In genomic region chr1:63998901-63999300, GRCm38 (mm10) we compare ENCODE assay signal across 15 mouse cellular contexts.
"Had no signal": no experiment of that assay in that cellular context is flagged by ENCODE, and none has a peak within 500 bp of the region (broad histone marks: within the 10 kb centered on the region; RNA-seq: fewer than 3 reads in every experiment).

No protein-coding gene starts in this region.

- H3K9me3 ChIP-seq: liver, embryonic 13.5 days; neural tube, embryonic 12.5 days; neural tube, embryonic 15.5 days had no signal

- H3K9ac ChIP-seq: liver, embryonic 13.5 days; neural tube, embryonic 12.5 days; neural tube, embryonic 15.5 days had no signal

- H3K27me3 ChIP-seq: liver, embryonic 13.5 days; neural tube, embryonic 12.5 days; neural tube, embryonic 15.5 days had no signal

- H3K36me3 ChIP-seq: liver, embryonic 13.5 days; neural tube, embryonic 12.5 days; neural tube, embryonic 15.5 days had no signal

- H3K4me2 ChIP-seq: liver, embryonic 13.5 days; midbrain, embryonic 11.5 days; neural tube, embryonic 12.5 days; neural tube, embryonic 15.5 days had no signal

- DNase-seq: kidney, postnatal 14 days; kidney, postnatal 4 days; liver, embryonic 13.5 days; lung, adult 2 months; midbrain, embryonic 14.5 days; right cerebral cortex, adult 18-20 months; right cerebral cortex, postnatal 14 days; right cerebral cortex, postnatal 4 days; thymus, adult 2 months; thymus, postnatal 4 days had no signal

- H3K27ac ChIP-seq: left cerebral cortex, adult 2 months; liver, embryonic 13.5 days; neural tube, embryonic 12.5 days; neural tube, embryonic 15.5 days; stomach, postnatal 0 days had no signal

- H3K4me3 ChIP-seq: left cerebral cortex, adult 2 months; liver, embryonic 13.5 days; neural tube, embryonic 12.5 days; neural tube, embryonic 15.5 days had no signal
